8 mouse cellular contexts compared by ENCODE assay signal in the genomic region with DNA sequence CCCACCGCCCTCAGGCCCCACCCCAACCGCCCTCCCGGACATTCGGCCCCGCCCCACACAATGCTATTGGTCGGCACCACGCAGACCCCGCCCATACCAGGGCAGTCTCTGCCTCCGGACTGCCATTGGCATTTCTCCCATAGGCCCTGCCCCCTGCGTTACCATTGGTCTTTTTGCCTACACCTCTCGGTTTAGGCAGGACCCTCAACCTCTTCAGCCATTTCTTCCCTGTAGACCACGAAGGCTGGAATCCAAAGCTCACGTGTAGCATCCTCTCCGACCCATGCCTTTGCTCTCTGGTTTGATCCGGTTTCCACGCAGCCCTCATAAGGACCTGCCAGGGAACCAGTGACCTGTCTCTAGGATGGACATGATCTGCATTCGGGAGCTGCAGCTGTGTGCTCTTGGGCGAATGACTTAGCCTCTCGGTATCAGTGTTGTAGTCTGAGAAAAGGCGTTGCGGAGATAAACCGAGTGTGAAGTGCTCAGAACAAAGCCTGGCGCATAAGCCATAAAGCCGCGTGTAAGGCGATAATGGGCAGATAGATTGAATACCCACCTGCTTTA. TPM values are rescaled to one million over a fixed set of nuclear protein-coding genes. Genes with fewer than 3 reads are reported as not detected.
DNase-seq lines count a peak whose midpoint lies in the region; ATAC-seq and TF ChIP-seq lines count a peak whose summit lies in the region.

No protein-coding gene starts in this region.

- no peaks in the 10 kb centered on the region for H3K9me3 ChIP-seq in forebrain, postnatal 0 days (ENCODE audit: low read length)
- H3K9me3 ChIP-seq in lung, embryonic 14.5 days (ENCODE audit: low read depth, low read length), result no peaks in the 10 kb centered on the region

- H3K4me1 ChIP-seq in cerebellum, adult 2 months (ENCODE audit: control insufficient read depth, insufficient read depth, low read length), result peaks cover 17% of the 10 kb centered on the region
- peaks cover 17% of the 10 kb centered on the region for H3K4me1 ChIP-seq in forebrain, postnatal 0 days (ENCODE audit: insufficient read depth)
- peaks cover 28% of the 10 kb centered on the region for H3K4me1 ChIP-seq in lung, embryonic 14.5 days (ENCODE audit: insufficient read depth)

- no peak for TF ChIP-seq CTCF in cerebellum, adult 2 months (IDR thresholded peaks at IDR 0.05; ENCODE audit: borderline replicate concordance, insufficient read depth, low read depth, low read length)
- TF ChIP-seq CTCF in forebrain, postnatal 0 days (IDR thresholded peaks at IDR 0.05; ENCODE audit: low read depth), result no peak
- no peak for TF ChIP-seq CTCF in layer of hippocampus, adult 2 months (conservative IDR thresholded peaks at IDR 0.05)
- TF ChIP-seq CTCF in lung, embryonic 14.5 days (IDR thresholded peaks at IDR 0.05; ENCODE audit: low read depth), result no peak

- 7% methylated on average over 26 of the region's 26 CpGs for WGBS in cerebellum, adult 2 months
- 3% methylated on average over 26 of the region's 26 CpGs for WGBS in forebrain, postnatal 0 days
- 2% methylated on average over 26 of the region's 26 CpGs for WGBS in lung, embryonic 14.5 days

- H3K27ac ChIP-seq in cerebellum, adult 2 months (ENCODE audit: insufficient read depth, low read length), result 0 out of 2 replicates have a peak overlapping the region, but pooled peaks have one; percentile 17
- peak overlapping the region; percentile 96 for H3K27ac ChIP-seq in forebrain, postnatal 0 days (ENCODE audit: low read depth, low read length)
- H3K27ac ChIP-seq in layer of hippocampus, adult 2 months, result peak overlapping the region; percentile 85
- H3K27ac ChIP-seq in lung, embryonic 14.5 days (ENCODE audit: low read depth), result peak overlapping the region; percentile 51

- H3K4me3 ChIP-seq in cerebellum, adult 2 months (replicated peaks; ENCODE audit: insufficient read depth, low read depth, low read length), result peak overlapping the region; percentile 90
- peak overlapping the region; percentile 97 for H3K4me3 ChIP-seq in forebrain, postnatal 0 days (ENCODE audit: low read depth, low read length)
- H3K4me3 ChIP-seq in layer of hippocampus, adult 2 months, result peak overlapping the region; percentile 65
- peak overlapping the region; percentile 97 for H3K4me3 ChIP-seq in lung, embryonic 14.5 days (ENCODE audit: low read depth, low read length)

- peak; percentile 55; the same call in 1 of the 2 replicates for TF ChIP-seq POLR2A in cerebellum, adult 2 months (IDR thresholded peaks at IDR 0.05; ENCODE audit: borderline replicate concordance, insufficient read depth, low read length)

- H3K27me3 ChIP-seq in cerebellum, adult 2 months (ENCODE audit: control insufficient read depth, insufficient read depth, low read length), result no peaks in the 10 kb centered on the region
- H3K27me3 ChIP-seq in forebrain, postnatal 0 days (ENCODE audit: insufficient read depth, low read length), result no peaks in the 10 kb centered on the region
- no peaks in the 10 kb centered on the region for H3K27me3 ChIP-seq in lung, embryonic 14.5 days (ENCODE audit: insufficient read depth, low read length)

- peak overlapping the region; percentile 69 for H3K9ac ChIP-seq in forebrain, postnatal 0 days
- peak overlapping the region; percentile 49 for H3K9ac ChIP-seq in lung, embryonic 14.5 days

- ATAC-seq in forebrain, postnatal 0 days, result peak; percentile 91
- peak; percentile 85 for ATAC-seq in lung, embryonic 14.5 days (ENCODE audit: insufficient read depth)
- ATAC-seq in neutrophil, adult 5-6 weeks (ENCODE audit: extremely low read depth, insufficient number of reproducible peaks, low FRiP score, poor library complexity, severe bottlenecking), result peak; percentile 92

- DNase-seq in MN1 (ENCODE audit: low spot score), result peak; percentile 96
- peak; percentile 97 to 98 for DNase-seq in cerebellum, adult 2 months
- peak; percentile 99 for DNase-seq in forebrain, postnatal 0 days
- DNase-seq in heart, postnatal 4 days, result peak; percentile 99
- DNase-seq in layer of hippocampus, adult 2 months (ENCODE audit: low spot score in 2 of 2), result peak; percentile 97 to 98
- peak; percentile 98 for DNase-seq in lung, embryonic 14.5 days
- peak; percentile 98 for DNase-seq in testis, postnatal 14 days (ENCODE audit: low spot score)

- H3K4me2 ChIP-seq in forebrain, postnatal 0 days (ENCODE audit: low read depth), result peak overlapping the region; percentile 63
- peak overlapping the region; percentile 75 for H3K4me2 ChIP-seq in lung, embryonic 14.5 days

- no peaks in the 10 kb centered on the region for H3K36me3 ChIP-seq in forebrain, postnatal 0 days (ENCODE audit: insufficient read depth)
- H3K36me3 ChIP-seq in lung, embryonic 14.5 days (ENCODE audit: insufficient read depth), result 0 out of 2 replicates have a peak, but pooled peaks cover 20% of the 10 kb centered on the region

RNA-seq across cellular contexts. Expression of gene Ttyh3, which starts 0.4 kb away (rescaled TPM):
- polyA plus RNA-seq in cerebellum, adult 2 months (2012; rRNA removed), result 86.0 and 96.1 TPM in 2 replicates
- 114 and 163 TPM in 2 replicates for total RNA-seq in forebrain, postnatal 0 days (2014; rRNA removed)
- 65.0 and 67.9 TPM in 2 replicates for polyA plus RNA-seq in forebrain, postnatal 0 days (2015; fragmentation: Nextera tagmentation; extraction: Ambion mirVana)
- total RNA-seq in heart, postnatal 4 days (2021), result 10 to 100 TPM; 83.0 to 90.4 TPM
- 100 to 1,000 TPM; 187 to 201 TPM for total RNA-seq in layer of hippocampus, adult 2 months (2021)
- polyA plus RNA-seq in lung, embryonic 14.5 days (2014; fragmentation: Nextera tagmentation; extraction: Ambion mirVana), result 56.4 and 61.6 TPM in 2 replicates
- total RNA-seq in neutrophil, adult 5-6 weeks (2017), result 54.6 and 59.8 TPM in 2 replicates

RNA-seq across cellular contexts. Expression of gene Lfng, which starts 42.1 kb away (rescaled TPM):
- polyA plus RNA-seq in cerebellum, adult 2 months (2012; rRNA removed), result 48.7 and 53.4 TPM in 2 replicates
- 39.4 and 53.7 TPM in 2 replicates for total RNA-seq in forebrain, postnatal 0 days (2014; rRNA removed)
- polyA plus RNA-seq in forebrain, postnatal 0 days (2015; fragmentation: Nextera tagmentation; extraction: Ambion mirVana), result 19.2 and 23.0 TPM in 2 replicates
- 10 to 100 TPM; 11.6 to 12.1 TPM for total RNA-seq in heart, postnatal 4 days (2021)
- 10 to 100 TPM; 23.9 to 24.8 TPM for total RNA-seq in layer of hippocampus, adult 2 months (2021)
- polyA plus RNA-seq in lung, embryonic 14.5 days (2014; fragmentation: Nextera tagmentation; extraction: Ambion mirVana), result 20.5 and 22.0 TPM in 2 replicates
- 229 and 273 TPM in 2 replicates for total RNA-seq in neutrophil, adult 5-6 weeks (2017)

RNA-seq across cellular contexts. Expression of gene Iqce, which starts 53.0 kb away (rescaled TPM):
- 33.7 and 40.1 TPM in 2 replicates for polyA plus RNA-seq in cerebellum, adult 2 months (2012; rRNA removed)
- 30.6 TPM in 2 replicates for total RNA-seq in forebrain, postnatal 0 days (2014; rRNA removed)
- polyA plus RNA-seq in forebrain, postnatal 0 days (2015; fragmentation: Nextera tagmentation; extraction: Ambion mirVana), result 19.0 and 27.1 TPM in 2 replicates
- total RNA-seq in heart, postnatal 4 days (2021), result 10 to 100 TPM; 11.3 to 12.8 TPM
- total RNA-seq in layer of hippocampus, adult 2 months (2021), result 10 to 100 TPM; 46.2 to 57.9 TPM
- polyA plus RNA-seq in lung, embryonic 14.5 days (2014; fragmentation: Nextera tagmentation; extraction: Ambion mirVana), result 21.1 and 25.5 TPM in 2 replicates
- 21.2 and 23.9 TPM in 2 replicates for total RNA-seq in neutrophil, adult 5-6 weeks (2017)

RNA-seq across cellular contexts. Expression of gene Brat1, which starts 55.6 kb away (rescaled TPM):
- polyA plus RNA-seq in cerebellum, adult 2 months (2012; rRNA removed), result 23.8 and 24.1 TPM in 2 replicates
- total RNA-seq in forebrain, postnatal 0 days (2014; rRNA removed), result 30.0 and 39.1 TPM in 2 replicates
- polyA plus RNA-seq in forebrain, postnatal 0 days (2015; fragmentation: Nextera tagmentation; extraction: Ambion mirVana), result 15.8 and 17.4 TPM in 2 replicates
- 1 to 10 TPM; 8.3 to 9.0 TPM for total RNA-seq in heart, postnatal 4 days (2021)
- total RNA-seq in layer of hippocampus, adult 2 months (2021), result 10 to 100 TPM; 20.2 to 21.1 TPM
- polyA plus RNA-seq in lung, embryonic 14.5 days (2014; fragmentation: Nextera tagmentation; extraction: Ambion mirVana), result 19.8 and 21.2 TPM in 2 replicates
- 23.3 and 23.6 TPM in 2 replicates for total RNA-seq in neutrophil, adult 5-6 weeks (2017)

Comparison
In these comparisons a context has a peak if more than half of its experiments do, and no peak if none do; other contexts are left out.
1. Peak in every context shown above with its lines: DNase-seq, ATAC-seq, H3K4me3 ChIP-seq and H3K27ac ChIP-seq.
2. H3K27ac ChIP-seq: peak in every context shown above with its lines; median percentile 96 in forebrain, postnatal 0 days; 85 in layer of hippocampus, adult 2 months; 51 in lung, embryonic 14.5 days; 17 in cerebellum, adult 2 months.